Mouse (Mus musculus) layer of hippocampus, adult 18-20 months (tissue): ENCODE results near the gene Sh2b3. TPM values are rescaled to one million over a fixed set of nuclear protein-coding genes. Genes with fewer than 3 reads are reported as not detected.

Experiments
- DNase-seq, 2 experiments: peaks; one replicate each; pipeline ENCODE4 v3.0.0; 2022; ENCODE audit warnings: low spot score in 2 of 2
- total RNA-seq, 2 experiments: library from RNA; stranded (reverse); gene quantifications; 2 replicates each; pipeline ENCODE4 v1.2.3; 2021

Gene Sh2b3
- total RNA-seq, 2 experiments from 2014 or later: 21.3 to 23.4 TPM

DNA sequence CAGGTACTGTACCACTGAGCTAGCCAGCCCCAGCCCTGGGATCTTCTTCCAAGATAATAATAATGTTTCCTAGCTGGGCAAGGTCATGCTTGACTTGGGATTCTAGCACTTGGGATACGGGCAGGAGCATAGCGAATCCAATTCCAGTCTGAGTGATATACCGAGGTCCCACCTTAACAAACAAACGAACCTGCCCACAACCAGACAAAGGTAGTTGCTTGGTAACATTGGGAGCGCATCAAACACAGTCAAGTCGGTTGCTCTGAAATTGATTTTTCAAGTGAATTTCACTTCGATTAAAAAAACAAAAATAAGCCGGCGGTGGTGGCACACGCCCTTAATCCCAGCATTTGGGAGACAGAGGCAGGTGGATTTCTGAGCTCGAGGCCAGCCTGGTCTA, 8.9 kb upstream of the Sh2b3 start:
- DNase-seq: no peak

DNA sequence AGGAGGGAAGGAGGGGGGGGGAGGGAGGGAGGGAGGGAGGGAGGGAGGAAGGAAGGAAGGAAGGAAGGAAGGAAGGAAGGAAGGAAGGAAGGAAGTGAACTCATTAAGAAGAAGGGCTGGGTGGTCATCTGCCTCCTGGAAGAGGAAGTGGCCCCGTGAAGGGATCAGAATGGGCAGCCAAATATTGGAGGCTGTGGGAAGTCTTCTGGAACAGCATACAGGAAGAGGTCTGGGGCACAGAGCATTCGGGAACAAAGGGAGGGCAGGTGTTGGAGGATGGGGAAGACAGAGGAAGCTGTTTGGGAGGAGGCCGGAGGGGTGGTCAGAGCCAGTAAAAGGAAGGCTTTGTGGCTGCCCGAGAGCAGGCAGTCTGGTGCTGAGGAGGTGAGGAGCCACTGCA, 7.9 kb upstream of the Sh2b3 start:
- no peak for DNase-seq

DNA sequence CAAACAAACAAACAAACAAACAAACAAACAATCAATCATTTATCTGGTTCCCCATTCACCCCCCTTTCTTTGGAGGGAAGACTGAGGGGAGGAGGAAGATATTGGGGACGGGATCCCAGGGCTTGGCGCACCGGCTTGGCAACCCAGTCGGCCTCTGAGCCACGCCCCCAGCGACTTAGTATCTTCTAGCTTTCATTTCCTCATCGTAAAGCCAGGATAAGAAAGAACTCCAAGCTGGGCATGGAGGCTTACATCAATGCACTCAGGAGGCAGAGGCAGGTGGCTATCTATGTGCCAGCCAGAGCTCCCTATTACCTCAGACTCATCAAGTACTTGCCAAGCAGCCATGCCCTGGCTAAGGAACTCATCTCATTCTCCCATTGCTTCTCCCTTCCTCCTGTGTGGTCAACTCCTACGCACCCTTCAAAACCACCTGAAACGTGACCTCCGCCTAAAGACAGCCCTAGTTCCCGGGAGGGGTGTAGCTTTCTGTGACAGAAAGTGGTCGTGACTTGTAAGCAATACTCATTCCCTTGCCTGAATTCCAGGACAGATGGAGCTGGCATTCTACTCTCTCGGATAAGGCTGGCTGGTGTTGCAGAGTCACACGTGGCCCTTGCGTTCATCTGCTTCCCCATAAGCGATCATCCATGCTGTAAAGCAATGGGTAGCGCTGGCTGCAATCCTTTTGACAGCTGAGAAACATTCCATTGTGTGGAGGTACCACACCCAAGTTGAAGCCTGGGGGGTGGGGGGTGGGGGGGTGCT, 5.9 kb upstream of the Sh2b3 start:
- DNase-seq: no peak

DNA sequence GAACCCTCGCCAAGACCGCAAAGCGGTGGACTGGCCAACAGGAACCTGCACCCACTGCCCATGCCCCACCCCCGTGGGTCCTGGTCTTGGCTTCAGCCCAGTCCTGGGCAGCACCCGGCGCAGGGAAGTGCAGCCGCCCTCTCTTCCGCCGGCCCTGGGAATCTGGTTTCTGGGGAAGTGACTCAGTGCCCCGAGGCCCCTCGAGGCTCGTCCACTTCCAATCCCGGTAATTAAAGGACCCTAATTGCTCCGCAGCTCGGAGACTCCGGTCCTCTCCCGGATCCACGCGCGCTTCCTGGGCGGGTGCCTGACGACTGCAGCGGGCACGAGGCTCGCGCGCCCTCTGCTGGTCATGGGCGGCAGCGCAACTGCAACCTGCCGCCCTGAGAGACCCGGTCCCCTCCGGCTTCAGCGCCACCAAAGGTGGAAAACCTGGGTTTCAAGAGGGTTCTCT, 5.2 kb upstream of the Sh2b3 start:
- DNase-seq: peak in 1 of 2 experiments; percentile 86

DNA sequence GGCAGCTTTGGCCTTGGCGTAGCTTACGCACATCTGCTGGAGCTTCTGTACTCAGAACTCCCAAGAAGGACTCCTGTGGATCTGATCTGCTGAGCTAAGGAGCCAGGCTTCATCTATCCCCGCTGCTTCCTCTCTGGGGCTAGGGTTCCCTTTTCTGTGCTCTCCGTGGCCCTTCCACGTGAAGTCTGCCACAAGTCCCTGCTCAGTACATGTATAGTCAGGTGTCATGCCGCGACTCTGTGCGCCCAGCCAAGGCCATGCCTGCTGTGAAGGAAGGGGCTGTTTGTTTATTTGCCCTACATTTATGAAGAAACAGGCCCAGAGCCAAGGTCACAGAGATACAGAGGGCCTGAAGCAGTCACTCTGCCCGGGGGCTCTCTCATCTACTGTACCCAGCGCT, 4.5 kb upstream of the Sh2b3 start:
- no peak for DNase-seq

DNA sequence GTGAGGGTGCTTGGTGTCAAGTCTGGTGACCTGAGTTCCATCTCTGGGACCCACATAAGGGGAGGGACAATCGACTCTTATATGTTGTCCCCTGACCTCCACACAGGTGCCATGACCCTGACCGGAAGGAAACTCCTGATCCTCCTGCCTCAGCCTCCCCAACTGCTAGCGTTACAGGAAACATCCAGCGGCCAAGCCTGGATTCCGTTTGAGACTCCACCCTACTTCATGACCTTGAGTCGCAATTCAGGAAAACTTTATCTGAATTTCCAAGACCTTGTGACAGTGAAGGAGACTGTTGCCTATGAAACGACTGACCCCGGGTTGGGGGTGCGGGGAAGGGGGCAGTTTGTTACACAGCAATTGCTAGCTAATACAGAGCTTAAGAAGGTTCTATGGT, 4.1 kb upstream of the Sh2b3 start:
- DNase-seq: no peak

DNA sequence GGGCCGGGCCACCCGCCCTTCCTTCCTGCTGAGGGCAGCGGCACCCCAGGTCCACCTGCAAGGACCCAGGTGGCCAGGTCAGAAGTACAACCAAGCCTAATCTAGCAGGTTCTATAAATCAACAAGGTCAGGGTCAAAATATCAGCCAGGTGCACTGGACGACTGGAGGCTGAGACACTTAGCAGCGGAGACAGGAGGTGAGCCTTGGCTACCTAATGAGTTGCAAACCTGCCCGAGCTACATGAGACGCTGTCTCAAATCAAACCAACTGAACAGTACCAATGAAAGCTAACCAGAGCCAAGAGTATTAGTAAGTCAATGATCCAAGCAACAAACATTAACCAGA, 1.7 kb upstream of the Sh2b3 start:
- no peak for DNase-seq

DNA sequence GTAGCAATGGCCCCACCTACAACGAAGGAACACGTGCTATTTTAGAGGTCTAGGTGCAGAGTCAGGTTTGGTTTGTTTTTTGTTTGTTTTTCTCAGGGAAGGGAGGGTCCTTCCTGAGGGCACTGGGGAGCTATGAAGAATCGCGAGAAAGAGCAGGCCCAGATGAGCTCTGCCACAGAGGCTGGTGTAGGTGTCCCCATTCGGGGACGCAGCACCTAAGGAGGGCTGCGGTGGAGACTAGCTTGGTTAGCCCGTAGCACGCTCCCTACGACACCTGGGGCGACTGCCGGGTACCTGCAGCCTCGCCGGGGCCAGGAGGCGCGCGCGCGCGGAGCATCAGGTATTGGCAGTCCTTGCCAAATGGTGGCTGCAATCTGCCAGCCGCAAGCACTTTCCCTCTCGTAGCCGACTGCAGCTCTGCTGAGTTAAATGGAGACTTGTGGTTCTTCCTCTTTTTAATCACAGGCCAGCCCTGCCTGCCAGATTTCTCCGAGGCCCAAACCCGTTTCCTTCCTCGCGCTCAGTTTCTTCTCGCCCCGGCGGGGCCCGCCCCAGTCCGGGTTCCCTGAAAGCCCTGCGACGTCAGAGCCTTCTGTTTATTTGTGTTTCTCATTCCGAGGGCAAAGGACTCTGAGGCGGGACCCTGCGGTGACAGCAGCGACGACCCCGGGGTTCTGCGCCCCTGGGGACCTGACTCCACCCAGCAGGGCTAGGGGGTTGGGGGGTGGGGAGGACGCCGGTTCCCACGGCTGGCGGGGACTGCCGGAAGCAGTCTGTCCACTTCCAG, 1.1 kb upstream of the Sh2b3 start:
- DNase-seq: peak in 1 of 2 experiments; percentile 60

DNA sequence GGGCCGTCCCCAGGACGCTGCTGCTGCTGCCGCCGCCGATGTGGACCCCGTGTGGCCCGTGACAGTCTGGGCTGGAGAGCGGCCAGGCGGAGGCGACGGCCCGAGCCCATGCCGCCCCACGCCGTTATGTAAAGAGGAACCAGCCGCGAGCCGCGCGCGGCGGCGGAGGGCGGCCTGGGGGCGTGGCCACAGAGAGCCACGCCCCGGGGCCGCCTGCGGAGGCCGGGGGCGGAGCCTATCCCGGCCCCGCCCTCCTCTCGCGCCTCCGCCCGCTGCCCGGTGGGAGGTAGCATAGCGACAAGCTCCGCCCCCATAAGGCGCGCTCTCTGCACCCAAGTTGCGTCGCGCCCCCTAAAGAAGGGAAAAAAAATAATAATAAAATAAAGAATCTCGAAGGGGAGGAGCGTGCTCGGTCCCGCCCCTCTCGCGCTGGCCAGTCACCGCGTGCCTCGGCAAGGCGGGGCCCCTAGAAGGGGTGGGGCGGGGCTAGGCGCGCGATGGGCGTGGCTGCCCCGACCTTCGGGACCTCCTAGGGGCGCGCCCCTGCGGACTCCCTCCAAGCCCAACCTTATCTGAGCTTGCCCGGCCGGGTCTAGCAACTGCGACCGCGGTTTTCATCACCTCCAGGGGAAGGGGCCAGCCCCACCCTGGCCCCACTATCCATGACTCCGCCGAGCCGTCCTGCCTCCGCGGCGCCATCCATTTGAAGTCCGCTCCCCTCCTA, 592 bp downstream of the Sh2b3 start:
- peak; percentile 60 to 86 for DNase-seq

DNA sequence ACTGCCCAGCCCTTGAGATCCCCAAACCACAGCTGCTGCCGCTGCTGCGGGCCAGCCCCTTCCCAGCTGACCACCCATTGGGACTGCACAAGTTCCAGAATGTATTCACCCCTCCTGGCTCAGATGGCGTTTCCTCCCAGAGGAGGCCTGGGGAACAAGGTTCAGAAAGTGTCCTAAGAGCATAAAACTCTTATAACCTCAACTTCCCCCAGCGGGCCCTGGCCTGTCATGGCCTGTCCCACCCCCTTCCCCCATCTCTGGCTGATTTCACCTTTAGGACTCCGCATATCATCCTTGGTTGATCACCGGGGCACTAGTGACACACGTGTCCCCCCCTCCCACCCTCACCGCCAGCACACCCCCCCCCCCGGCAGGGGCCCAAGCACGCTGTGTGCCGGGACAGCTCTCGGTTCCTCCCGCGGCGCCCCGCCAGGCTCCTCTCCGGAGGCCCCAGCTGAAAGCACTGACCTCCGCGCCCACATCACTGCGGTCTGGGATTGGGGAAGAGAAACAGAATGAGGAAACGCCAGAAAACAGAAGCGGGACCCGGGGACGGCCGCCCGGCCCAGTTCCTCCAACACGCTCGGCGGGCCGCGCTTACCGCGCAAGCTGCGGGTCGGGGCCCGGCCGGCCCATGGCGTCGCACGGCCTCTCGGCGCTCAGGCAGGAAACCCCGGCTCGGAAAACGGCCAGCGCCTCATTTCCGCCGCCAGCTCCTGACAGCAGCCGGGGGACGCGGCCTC, 1.3 kb downstream of the Sh2b3 start:
- DNase-seq: no peak

DNA sequence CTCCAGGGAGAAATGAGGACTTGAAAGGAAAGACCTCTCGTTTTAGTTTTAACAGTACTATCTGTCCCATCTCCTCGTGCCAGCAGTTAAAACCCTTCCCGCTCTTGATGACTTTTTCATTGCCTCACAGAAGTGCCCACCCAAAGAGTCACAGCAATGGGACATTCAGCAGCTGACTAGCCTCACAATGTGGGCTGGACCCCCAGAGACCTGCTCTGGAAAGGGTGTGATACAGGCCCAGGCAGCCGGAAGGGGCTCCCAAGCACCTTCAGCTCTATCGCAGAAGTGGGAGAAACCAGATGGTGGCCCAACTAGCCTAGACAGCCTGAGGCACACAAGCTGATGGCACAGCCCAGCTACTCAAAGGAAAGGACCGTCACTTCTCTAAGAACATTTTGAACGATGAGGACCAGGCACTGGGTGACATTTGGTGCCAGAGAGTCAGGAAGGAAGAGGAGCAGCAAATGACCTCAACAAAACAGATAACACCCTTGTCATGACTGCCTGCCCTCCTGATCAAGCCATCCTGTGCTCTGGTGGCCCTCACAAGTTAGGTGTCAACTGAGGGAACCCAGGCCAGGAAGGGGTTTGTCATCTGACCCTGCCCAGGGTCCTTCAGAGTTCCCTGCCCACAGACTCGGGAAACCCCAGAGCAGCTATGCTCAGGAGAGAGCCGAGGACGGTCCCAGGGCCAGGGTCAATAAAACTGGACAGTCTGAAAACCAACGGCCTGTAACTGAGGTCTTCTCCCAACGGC, 2.3 kb downstream of the Sh2b3 start:
- DNase-seq: no peak

DNA sequence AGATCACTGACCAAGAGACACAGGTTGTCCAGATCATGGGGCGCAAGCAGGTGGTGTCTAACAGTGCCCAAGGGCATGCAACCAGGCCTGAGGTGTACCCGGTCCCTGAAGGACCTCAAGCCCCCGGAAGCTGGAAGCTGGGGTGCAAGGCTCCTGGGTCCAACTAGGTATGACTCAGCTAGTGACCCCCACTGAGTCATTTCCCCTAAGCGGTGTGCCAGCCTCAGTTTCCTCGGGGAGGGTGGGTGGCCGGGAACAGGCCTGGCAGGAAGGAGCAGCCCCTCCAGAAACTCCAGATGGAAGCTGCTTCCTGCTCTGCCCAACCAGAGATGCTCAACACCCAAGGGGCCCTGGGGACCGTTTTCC, 3.2 kb downstream of the Sh2b3 start:
- DNase-seq: no peak

DNA sequence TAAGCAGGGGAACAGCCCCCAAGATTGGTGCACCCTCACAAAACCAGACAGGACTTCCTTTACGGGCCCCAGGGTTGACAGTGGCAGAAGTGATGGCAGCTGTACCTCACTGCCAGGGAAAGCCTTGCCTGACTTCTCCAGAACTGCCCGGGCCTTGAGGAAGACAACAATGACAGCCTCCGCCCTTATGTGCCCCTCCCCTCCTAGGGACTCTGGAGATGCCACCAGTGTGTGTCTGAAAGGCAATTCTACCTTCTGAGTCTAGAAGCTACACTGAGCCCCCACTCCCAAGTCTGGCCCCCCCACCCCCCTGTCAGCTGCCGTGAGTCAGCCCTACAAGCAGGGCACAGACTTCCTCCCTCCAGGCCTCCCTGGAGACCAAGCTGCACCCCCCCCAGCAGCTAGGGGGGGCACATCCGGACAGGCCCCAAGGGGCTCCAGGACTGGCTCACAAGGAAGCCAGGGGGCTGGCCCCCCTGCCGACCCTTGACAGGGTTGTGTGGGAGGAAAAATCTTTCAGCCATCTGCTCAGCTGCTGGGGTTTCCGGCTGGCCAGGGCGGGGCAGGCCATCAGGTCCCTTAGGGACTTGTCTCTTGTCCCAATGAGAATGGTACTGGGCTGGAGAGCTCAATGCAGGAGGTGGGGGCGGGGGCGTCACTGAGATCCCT, 3.7 kb downstream of the Sh2b3 start:
- no peak for DNase-seq

DNA sequence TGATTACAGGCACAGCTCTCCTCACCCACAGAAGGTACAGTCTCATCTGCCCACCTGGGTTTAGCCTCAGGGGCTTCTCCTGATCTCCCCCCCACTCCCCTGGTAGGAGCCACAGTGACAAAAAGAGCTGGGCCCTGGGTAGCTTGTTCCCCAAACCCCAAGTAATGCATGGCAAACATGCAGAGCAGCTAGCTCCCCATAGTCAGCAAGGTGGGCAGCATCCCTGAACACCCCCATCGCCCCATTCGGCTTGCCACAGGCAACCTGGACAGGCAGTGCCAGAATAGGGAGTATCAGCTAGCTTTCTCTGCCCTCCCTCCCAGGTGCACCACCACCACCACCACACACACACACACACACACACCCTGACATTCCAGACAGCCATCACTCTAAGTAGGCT, 4.3 kb downstream of the Sh2b3 start:
- no peak for DNase-seq

DNA sequence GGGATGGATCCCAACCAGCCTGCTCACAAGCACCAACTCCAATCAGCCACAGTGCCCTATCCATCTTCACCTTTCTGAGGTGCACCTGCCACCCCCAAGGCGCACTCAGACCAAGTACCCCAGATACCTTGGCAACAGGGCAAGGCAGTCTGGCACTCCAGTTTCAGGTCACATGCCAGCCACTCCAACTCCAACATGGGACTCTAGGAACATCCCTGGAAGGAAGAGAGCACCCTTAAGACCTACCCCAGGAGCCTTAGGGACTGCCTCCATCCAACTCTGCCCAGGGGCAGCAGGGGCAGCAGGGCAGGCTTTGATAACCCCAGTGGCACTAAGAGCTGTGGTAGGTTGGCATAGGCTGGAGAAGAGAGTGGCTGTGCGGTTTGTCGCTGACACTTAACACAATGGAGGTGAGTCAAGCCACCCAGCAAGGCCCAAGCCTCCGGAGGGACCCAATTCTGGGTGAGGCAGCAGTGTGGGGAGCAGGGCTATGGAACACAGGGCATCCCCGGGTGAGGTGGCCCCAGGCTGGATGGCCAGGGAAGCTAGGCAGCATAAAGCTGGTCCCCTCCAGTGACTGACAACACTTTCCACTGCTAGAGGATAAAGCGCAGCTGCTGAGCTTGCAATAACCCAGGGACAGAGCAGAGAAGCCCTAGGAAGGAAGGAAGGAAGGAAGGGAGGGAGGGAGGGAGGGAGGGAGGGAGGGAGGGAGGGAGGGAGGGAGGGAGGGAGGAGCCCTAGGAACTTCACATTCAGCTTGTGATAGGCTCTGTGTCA, 4.9 kb downstream of the Sh2b3 start:
- DNase-seq: no peak

DNA sequence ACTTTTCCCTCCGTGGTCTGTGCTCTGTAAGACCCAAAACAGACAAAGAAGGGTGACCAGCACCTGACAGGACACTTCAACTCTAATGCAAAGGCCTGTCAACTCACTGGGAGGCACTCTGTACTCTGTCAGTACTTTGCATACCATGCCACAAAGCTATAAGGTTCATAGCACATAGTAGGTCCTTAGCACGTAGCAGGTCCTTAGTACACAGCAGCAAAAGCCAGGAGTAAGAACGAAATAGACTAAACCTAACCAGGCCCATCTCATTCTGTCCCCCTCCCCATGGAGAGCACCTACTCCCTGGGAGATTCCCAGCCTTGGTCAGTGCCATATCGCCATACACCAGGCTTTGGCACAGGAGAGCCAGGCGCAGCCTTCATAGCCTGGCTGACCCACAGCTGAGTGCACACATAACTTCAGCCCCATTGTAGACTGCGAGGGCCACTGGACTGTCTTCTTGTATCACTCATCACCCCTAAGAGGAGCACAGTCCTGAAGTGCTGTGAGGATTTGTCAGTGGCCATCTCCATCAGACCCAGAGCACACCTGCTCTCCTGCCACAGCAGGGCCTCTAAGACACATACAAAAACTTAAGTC, 6.3 kb downstream of the Sh2b3 start:
- DNase-seq: no peak

DNA sequence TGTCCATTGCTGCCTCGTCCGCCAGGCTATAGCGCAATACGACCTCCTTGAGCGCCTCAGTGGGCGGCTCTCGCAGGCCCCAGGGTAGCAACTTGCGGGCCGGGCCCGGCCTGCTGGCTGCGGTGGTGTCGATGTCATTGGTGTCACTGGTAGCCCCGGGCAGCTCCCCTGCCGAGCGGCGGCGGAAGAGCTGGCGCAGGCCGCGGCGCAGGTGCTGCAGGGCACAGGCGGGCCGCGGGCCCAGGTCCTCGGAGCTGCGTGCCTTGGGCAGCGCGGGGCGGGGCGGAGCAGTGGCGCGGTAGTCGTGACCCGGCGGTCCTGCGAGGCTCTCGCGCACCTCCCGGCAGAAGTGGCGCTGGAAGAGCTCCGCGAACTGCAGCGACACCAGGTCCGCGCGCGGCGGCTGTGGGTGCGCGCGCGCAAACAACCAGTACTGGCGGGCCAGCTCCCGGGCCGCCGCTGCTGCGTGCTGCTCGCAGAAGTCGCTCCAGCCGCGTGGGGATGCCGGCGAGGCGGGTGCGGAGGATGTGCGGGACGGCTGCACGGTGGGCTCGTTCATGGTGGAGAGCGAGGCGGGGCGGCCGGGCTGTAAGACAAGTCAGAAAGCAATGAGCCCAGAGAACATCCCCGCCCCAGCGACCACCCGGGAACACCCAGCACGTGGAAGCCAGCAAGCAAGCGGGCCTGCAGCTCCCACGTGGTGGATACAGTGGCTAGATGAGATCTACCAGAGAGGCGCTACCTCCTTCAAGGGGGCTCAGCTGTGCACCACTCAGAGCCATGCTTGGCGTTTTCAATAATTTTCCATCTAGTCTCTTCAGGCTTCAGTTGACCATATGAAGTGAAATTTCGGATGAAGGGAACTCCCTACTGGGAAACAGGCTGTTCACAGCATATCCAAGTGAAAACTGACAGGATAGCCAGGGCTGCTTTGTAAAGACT, 8.7 kb downstream of the Sh2b3 start:
- DNase-seq: no peak

DNA sequence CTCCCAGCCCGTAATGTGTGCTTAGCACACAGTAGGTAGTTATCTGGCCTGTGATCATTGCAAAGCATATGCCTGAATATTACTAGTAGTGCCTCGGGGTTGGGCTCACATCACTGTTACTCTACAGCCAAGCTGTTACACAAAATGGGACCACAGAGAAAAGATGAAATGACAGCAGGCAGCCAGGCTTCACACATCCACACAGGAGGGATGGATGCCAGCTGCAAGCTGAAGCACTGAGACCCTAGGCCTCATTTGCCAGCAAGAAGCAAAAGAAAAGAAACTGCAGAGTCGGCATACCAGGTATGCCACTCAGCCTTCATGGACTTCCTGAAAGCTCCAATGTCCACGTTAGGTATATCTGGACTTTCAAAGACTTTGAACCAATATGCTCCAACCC, 9.6 kb downstream of the Sh2b3 start:
- peak in 1 of 2 experiments; percentile 73 for DNase-seq
